Mouse (Mus musculus) bone marrow macrophage, adult 2 months (primary cell): ENCODE results near the gene Mad1l1. TPM values are rescaled to one million over a fixed set of nuclear protein-coding genes. Genes with fewer than 3 reads are reported as not detected.

ENCODE experiments used
- H3K27ac ChIP-seq: 2 replicates; pipeline ENCODE4 v1.5.1; 2012; ENCODE audit warnings: low read depth, low read length; ENCODE audit not compliant: insufficient read depth
- H3K4me1 ChIP-seq: 2 replicates; pipeline ENCODE4 v1.6.1; 2012; ENCODE audit warnings: low read length; ENCODE audit not compliant: control insufficient read depth, insufficient read depth
- H3K4me3 ChIP-seq: 2 replicates; pipeline ENCODE4 v1.5.1; 2012; ENCODE audit warnings: mild to moderate bottlenecking, low read length, moderate library complexity; ENCODE audit not compliant: insufficient read depth
- CTCF ChIP-seq: IDR thresholded peaks from 2 replicates; pipeline ENCODE4 v1.5.1; 2012; ENCODE audit warnings: low read depth, mild to moderate bottlenecking, low read length, moderate library complexity
- POLR2A ChIP-seq: IDR thresholded peaks from 2 replicates; pipeline ENCODE4 v1.6.1; 2012; ENCODE audit warnings: mild to moderate bottlenecking, low read depth, low read length, borderline replicate concordance
- polyA plus RNA-seq: library from polyadenylated mRNA; stranded (reverse); fragments of >200 nt; gene quantifications from 2 replicates; pipeline ENCODE4 v1.2.4, GENCODE M21; 2012; ENCODE audit not compliant: missing spikeins, insufficient read depth, insufficient read length

Gene Mad1l1
- polyA plus RNA-seq, 1 experiment: 16.5 TPM

DNA sequence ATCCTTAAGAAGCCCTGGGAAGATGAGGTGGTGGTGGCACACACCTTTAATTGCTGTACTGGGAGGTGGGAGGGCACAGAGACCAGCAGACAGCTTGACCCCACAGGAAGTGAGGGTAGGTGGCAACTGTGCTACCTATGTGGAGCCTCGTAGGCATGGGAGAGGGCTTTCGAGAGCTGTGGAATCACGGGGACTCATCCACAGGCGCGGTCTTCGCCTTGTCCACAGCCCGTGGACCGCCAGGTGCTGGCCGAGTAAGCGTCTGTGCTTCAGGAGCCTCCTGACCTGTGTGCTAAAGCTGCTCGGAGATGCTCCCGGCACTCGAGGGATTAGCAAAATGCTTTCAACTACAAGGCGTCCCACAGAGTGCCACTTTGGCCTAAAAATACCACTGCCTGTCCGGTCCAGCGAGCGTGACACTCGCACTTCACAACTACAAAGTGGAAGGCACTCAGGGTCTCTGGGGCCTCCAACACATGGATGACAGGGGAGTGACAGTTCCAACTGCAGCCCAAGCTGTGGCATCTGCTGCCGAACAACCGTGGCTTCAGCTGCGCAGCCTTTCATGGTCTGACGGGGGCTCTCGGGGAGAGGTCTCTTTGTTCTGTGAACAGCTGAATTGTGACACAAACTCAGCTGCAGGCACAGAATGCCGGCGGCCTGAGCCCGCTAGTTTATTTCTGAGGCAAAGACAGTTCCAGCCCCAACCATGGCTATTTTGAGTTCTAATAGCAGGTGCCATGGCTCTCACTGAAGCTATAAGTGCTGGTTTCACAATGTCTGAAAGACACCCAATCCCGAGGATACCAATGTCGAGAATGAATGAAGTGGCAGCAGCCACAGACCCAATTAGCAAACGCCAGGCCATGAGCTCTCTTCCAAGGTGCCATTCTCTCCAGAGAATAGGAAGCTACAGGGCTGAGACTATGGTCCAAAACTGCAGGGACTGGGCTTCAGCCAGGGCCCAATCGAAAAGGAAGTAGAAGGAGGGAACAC, 57.3 kb downstream of the Mad1l1 start:
- Histone ChIP-seq H3K4me1 (peaks cover 35% of the 10 kb centered on the region), H3K27ac (peak overlapping the region; percentile 86), H3K4me3 (no peak overlapping the region)
- TF ChIP-seq CTCF: no peak
- no peak for TF ChIP-seq POLR2A

DNA sequence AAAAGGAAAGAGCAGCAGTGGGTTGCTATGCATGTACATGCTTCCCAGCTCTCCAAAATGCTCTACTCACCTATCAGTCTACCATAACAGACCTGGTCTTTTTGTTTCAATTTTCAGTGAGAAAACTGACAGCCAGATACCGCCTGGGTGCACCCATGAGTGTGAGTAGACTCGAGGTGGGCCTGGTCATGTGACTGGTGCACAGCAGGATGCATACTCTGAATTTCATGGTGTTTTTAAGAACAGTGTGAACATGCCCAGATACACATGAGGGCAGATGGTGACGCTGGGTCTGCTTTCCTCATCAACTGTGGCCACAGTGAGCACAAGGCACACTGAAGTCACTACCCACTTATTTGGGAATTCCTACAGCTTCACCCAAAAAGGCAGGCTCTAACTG, 59.0 kb downstream of the Mad1l1 start:
- Histone ChIP-seq H3K27ac (no peak overlapping the region), H3K4me3 (no peak overlapping the region), H3K4me1 (peaks cover 32% of the 10 kb centered on the region)
- no peak for TF ChIP-seq CTCF
- TF ChIP-seq POLR2A: no peak

DNA sequence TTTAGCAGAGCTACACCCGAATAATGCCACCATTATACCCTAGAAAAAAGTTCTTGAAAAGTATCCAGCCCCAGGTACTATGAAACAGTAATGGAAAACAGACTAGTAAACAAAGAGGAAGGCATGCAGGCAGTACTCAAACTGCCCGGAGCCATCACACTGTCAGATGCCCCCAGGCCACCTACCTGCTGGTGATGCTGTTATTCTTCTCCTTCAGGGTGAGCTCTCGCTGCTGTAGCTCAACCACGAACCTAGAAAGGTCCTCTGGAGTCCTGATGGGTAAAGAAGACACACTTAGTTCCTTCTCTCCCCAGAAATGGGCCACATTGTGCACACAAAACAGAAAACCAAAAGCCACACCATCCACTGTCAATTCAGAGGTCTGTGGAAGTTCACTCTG, 60.0 kb downstream of the Mad1l1 start:
- no peak for TF ChIP-seq POLR2A
- no peak for TF ChIP-seq CTCF
- Histone ChIP-seq H3K4me1 (peaks cover 30% of the 10 kb centered on the region), H3K4me3 (no peak overlapping the region), H3K27ac (no peak overlapping the region)

DNA sequence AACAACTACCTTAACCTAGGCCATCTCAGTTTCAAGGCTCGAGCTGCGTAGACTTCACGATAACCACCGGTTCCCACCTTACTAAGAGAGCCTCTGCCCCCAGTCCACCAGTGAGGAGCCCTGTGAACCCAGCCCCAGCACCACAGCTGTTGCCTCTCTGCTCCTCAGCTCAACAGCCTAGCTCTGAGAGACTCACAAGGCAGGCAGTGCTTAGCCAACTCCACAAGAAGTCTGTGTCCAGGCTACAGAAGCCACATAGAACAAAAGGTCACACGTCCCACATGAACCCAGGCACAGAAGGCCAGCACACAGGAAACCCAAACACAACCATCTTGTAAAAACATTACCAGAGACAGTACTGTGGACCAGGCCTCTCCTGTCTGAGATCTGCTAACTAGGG, 62.7 kb downstream of the Mad1l1 start:
- no peak for TF ChIP-seq CTCF
- no peak for TF ChIP-seq POLR2A
- Histone ChIP-seq H3K4me3 (no peak overlapping the region), H3K4me1 (peaks cover 11% of the 10 kb centered on the region; the same call in 1 of the 2 replicates), H3K27ac (no peak overlapping the region)

DNA sequence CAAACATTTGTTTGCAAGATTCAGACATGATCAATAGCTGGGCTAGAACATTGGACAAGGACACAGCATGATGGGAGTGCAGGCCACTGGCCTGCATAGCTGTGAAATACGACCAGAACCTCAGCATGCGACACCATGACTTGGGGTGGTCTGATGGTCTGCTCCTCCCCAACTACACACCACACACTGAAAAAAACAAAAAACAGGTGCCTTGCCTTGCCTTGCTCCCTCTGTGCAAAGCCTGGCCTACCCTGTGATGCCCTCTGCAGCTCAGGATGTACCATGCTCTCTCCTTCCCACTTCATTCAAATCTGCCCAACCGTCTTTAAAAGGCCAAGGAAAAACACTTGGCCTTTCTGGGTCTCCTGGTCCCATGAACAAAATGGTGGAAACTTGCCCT, 63.3 kb downstream of the Mad1l1 start:
- Histone ChIP-seq H3K4me1 (peaks cover 10% of the 10 kb centered on the region; the same call in 1 of the 2 replicates), H3K27ac (no peak overlapping the region), H3K4me3 (no peak overlapping the region)
- TF ChIP-seq CTCF: no peak
- TF ChIP-seq POLR2A: no peak

DNA sequence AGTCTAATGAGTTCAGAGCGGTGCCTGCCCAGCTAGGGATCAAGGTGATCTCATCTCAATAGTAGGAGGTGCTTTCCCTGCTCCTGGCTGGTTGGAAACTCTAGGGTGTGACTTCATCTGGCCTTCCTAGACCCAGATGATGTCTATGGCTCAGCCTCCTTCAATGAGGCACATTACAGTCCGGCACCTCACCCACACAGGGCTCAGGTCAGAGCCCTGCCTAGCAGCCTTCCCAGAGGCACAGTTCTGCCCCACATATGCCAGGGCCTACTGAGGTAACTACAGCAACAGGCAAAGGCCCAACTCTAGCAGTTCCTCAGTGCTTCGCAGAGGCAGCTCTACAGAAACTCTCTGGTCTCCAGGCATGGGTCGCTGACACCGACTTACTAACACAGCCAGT, 63.9 kb downstream of the Mad1l1 start:
- Histone ChIP-seq H3K27ac (no peak overlapping the region), H3K4me3 (no peak overlapping the region), H3K4me1 (peaks cover 5% of the 10 kb centered on the region; the same call in 1 of the 2 replicates)
- TF ChIP-seq CTCF: no peak
- no peak for TF ChIP-seq POLR2A

DNA sequence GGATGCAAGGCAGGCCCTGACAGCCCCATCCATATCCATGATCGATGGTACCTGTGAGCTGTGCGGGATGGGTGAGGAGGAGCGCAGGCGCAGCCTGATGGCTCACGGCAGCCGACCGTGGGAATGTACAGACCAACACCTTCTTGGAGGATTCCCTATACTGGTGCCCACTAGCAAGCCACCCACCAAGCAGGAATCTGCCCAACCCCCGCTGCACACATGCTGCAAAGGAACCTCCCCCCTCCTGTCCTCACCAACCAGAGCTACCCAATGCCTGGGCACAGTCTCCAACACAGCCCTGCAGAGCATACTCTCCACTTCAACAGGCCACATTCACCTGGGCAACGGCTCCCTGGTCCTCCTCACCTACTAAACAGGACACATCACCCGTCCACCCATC, 64.7 kb downstream of the Mad1l1 start:
- Histone ChIP-seq H3K27ac (no peak overlapping the region), H3K4me3 (no peak overlapping the region), H3K4me1 (no peaks in the 10 kb centered on the region)
- TF ChIP-seq CTCF: no peak
- no peak for TF ChIP-seq POLR2A

DNA sequence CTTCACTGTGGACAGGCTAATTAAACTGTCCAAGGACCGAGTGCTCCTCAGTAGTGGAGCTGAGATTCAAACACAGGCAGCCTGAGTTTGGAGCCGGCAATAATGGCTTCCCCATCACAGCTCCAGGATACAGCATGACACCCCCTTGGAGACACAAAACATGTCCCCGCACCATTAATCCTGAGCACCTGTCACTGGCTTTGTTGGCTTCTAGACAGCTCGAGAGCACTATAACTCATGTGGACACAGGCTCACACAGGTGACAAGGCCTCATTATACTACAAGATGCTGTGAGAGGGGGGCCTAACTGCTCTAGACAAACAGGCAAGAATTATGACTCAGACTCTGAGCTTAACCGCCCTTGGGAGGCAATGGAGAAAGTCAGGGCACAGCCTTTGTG, 66.1 kb downstream of the Mad1l1 start:
- Histone ChIP-seq H3K4me1 (no peaks in the 10 kb centered on the region), H3K27ac (no peak overlapping the region), H3K4me3 (no peak overlapping the region)
- TF ChIP-seq POLR2A (no peak), CTCF (no peak)

DNA sequence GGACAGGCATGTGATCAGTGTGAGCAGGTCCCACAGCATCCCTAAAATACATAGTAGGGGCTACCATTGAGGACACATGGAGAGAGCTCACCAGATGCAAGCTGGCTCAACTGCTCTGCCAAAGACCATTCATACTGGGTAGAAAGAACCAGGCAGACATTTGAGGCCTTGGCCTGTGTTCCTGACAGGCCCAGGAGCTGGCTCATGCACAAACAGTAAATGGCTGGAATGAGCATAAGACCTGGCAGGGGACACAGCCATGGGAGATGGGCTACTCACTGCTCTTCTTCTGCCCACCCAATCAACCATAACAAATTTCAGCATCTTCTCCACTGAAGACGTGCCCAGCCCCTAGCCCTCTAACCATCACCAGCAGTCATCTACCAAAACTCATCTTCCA, 66.7 kb downstream of the Mad1l1 start:
- H3K27ac ChIP-seq: no peak overlapping the region
- TF ChIP-seq POLR2A (no peak), CTCF (no peak)
- no peak overlapping the region for H3K4me3 ChIP-seq
- H3K4me1 ChIP-seq: no peaks in the 10 kb centered on the region

DNA sequence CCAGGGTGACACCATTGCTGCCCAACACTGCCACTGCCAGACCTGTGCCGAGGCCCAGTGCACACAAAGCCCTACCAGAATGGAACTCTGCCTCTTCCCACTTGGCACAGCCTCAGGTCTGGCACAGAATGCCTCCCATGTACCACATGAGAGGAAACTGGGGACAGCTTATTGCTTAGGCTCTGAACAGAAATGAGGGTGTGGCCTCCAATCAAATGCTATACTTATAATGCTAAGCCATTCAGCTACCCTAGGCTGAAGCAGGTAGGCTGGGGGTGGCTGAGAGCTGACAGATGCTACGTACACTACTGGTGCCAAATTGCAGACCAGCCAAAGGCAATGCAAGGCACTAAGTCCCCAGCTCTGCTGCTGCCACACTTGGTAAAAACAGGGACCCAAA, 69.4 kb downstream of the Mad1l1 start:
- TF ChIP-seq POLR2A (no peak), CTCF (no peak)
- H3K4me3 ChIP-seq: no peak overlapping the region
- no peak overlapping the region for H3K27ac ChIP-seq
- no peaks in the 10 kb centered on the region for H3K4me1 ChIP-seq
